Mouse (Mus musculus) bone marrow macrophage, adult 2 months (primary cell): ENCODE measurements around the gene Ank.

ENCODE experiments used
- CTCF ChIP-seq: IDR thresholded peaks from 2 replicates; pipeline ENCODE4 v1.5.1; 2012; ENCODE audit warnings: low read depth, mild to moderate bottlenecking, low read length, moderate library complexity
- POLR2A ChIP-seq: IDR thresholded peaks from 2 replicates; pipeline ENCODE4 v1.6.1; 2012; ENCODE audit warnings: mild to moderate bottlenecking, low read depth, low read length, borderline replicate concordance

DNA sequence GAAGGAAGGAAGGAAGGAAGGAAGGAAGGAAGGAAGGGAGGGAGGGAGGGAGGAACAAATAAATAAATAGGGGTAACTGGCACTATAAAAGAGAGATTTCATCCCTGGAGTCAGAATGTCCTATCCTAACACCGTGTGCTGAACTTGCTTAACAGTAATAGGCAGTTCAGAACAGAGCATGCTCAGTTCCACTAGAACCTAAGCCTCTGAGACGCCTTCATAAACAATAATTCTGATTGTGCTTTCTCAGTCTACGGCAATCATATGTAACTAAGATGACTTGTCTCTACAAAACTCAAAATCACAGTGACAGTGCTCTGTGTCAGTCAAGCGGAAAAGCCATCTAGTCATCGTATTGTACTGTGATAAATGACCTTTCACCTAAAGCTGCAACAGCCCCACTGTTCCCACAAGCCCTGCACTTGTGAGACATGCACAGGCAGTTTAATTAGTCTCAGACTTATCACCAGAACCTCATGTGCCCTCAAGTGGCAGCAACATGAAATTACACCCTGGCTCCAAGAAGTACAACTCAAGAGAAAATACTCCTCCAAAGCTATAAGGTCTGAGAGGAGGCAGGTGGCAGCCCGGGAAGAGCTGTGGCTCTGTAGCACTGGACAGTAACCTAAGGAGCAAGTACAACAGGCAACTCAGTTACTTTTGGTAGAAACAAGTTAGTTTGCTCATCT, 146.2 kb downstream of the Ank start:
- TF ChIP-seq CTCF, result peak; percentile 44; the same call in 1 of the 2 replicates
- TF ChIP-seq POLR2A, result no peak
